Mouse (Mus musculus) embryonic fibroblast, embryonic 13.5 days (primary cell): ENCODE data around the gene Zfp217. TPM values are rescaled to one million over a fixed set of nuclear protein-coding genes. Genes with fewer than 3 reads are reported as not detected.

Experiments
- H3K27ac ChIP-seq: 2 replicates; pipeline ENCODE4 v1.5.1; 2012; ENCODE audit warnings: low read length, control low read depth, inconsistent platforms; ENCODE audit not compliant: insufficient read depth
- H3K4me1 ChIP-seq: 2 replicates; pipeline ENCODE4 v1.6.1; 2011; ENCODE audit warnings: low read length; ENCODE audit not compliant: control insufficient read depth, insufficient read depth
- H3K4me3 ChIP-seq: 2 replicates; pipeline ENCODE4 v1.5.1; 2011; ENCODE audit warnings: mild to moderate bottlenecking, control low read depth, low read length; ENCODE audit not compliant: insufficient read depth
- CTCF ChIP-seq: IDR thresholded peaks from 2 replicates; pipeline ENCODE4 v1.5.1; 2011; ENCODE audit warnings: mild to moderate bottlenecking, control low read depth, low read length, moderate library complexity, borderline replicate concordance; ENCODE audit not compliant: insufficient read depth
- POLR2A ChIP-seq: IDR thresholded peaks from 2 replicates; pipeline ENCODE4 v1.6.1; 2011; ENCODE audit warnings: low read depth, mild to moderate bottlenecking, control low read depth, low read length, moderate library complexity
- polyA plus RNA-seq: library from polyadenylated mRNA; stranded (reverse); fragments of >200 nt; gene quantifications from 2 replicates; pipeline ENCODE4 v1.2.4, GENCODE M21; 2011; ENCODE audit warnings: low read depth; ENCODE audit not compliant: missing spikeins, insufficient read length

Gene Zfp217
- polyA plus RNA-seq, 1 experiment, result 13.0 TPM

GRCm38 (mm10) chr2:170128461-170129247 lies 19.2 kb downstream of the Zfp217 start:
- H3K4me1 ChIP-seq, result peaks cover 21% of the 10 kb centered on the region
- peak overlapping the region; percentile 79 for H3K27ac ChIP-seq
- TF ChIP-seq POLR2A (no peak), CTCF (no peak)
- H3K4me3 ChIP-seq, result peak overlapping the region; percentile 9

- no peak overlapping the region for H3K4me3 ChIP-seq
- TF ChIP-seq CTCF (no peak), POLR2A (no peak)
- H3K27ac ChIP-seq, result no peak overlapping the region
- H3K4me1 ChIP-seq, result peaks cover 19% of the 10 kb centered on the region
Observed at GRCm38 (mm10) chr2:170127523-170127922, 20.4 kb downstream of the Zfp217 start.

- H3K4me3 ChIP-seq, result no peak overlapping the region
- peaks cover 19% of the 10 kb centered on the region for H3K4me1 ChIP-seq
- TF ChIP-seq CTCF (no peak), POLR2A (no peak)
- no peak overlapping the region for H3K27ac ChIP-seq
Observed at GRCm38 (mm10) chr2:170126266-170126665, 21.6 kb downstream of the Zfp217 start.

GRCm38 (mm10) chr2:170122197-170122596 lies 25.7 kb downstream of the Zfp217 start:
- TF ChIP-seq POLR2A (no peak), CTCF (no peak)
- H3K27ac ChIP-seq, result no peak overlapping the region
- no peak overlapping the region for H3K4me3 ChIP-seq
- H3K4me1 ChIP-seq, result peaks cover 5% of the 10 kb centered on the region; the same call in 1 of the 2 replicates

GRCm38 (mm10) chr2:170120139-170121027 lies 27.5 kb downstream of the Zfp217 start:
- no peak overlapping the region for H3K4me3 ChIP-seq
- H3K27ac ChIP-seq, result no peak overlapping the region
- TF ChIP-seq POLR2A, result no peak
- no peak for TF ChIP-seq CTCF
- no peaks in the 10 kb centered on the region for H3K4me1 ChIP-seq

- H3K27ac ChIP-seq, result no peak overlapping the region
- TF ChIP-seq POLR2A (no peak), CTCF (no peak)
- H3K4me1 ChIP-seq, result no peaks in the 10 kb centered on the region
- H3K4me3 ChIP-seq, result no peak overlapping the region
Observed at GRCm38 (mm10) chr2:170116704-170117281, 31.1 kb downstream of the Zfp217 start.

GRCm38 (mm10) chr2:170110306-170110705 lies 37.6 kb downstream of the Zfp217 start:
- Histone ChIP-seq H3K27ac (no peak overlapping the region), H3K4me1 (no peaks in the 10 kb centered on the region)
- no peak for TF ChIP-seq CTCF
- TF ChIP-seq POLR2A, result no peak

GRCm38 (mm10) chr2:170109528-170109927 lies 38.4 kb downstream of the Zfp217 start:
- no peaks in the 10 kb centered on the region for H3K4me1 ChIP-seq
- H3K4me3 ChIP-seq, result no peak overlapping the region
- no peak overlapping the region for H3K27ac ChIP-seq
- TF ChIP-seq CTCF (no peak), POLR2A (no peak)

More at GRCm38 (mm10) chr2:170110306-170110705, 37.6 kb downstream of the Zfp217 start:
- no peak overlapping the region for H3K4me3 ChIP-seq

GRCm38 (mm10) chr2:170107791-170108190 lies 40.1 kb downstream of the Zfp217 start:
- no peaks in the 10 kb centered on the region for H3K4me1 ChIP-seq
- no peak overlapping the region for H3K4me3 ChIP-seq
- no peak overlapping the region for H3K27ac ChIP-seq
- TF ChIP-seq CTCF (no peak), POLR2A (no peak)

- no peaks in the 10 kb centered on the region for H3K4me1 ChIP-seq
- H3K27ac ChIP-seq, result no peak overlapping the region
- TF ChIP-seq CTCF (no peak), POLR2A (no peak)
- no peak overlapping the region for H3K4me3 ChIP-seq
Observed at GRCm38 (mm10) chr2:170106000-170106399, 41.9 kb downstream of the Zfp217 start.
